ENCODE assay signal across 8 mouse cellular contexts in the genomic region with DNA sequence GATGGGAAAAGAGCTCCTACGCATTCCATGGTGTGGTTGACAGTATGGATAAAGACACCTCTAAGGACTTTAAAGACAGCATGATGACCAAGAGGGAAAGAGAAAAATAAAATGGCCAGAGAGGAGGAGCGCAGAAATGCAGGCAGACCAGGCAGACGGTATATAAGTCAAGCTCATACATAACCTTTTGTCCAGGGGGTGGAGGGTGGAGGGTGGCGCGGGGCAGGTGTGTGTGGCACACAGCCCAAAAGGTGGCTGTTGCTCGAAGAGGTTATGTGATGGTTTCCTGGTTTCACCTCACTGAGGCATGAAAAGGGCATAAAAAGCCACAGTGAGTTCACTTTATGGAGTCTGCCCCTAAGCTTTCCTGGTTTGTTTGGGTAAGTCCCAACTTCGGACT. TPM values are rescaled to one million over a fixed set of nuclear protein-coding genes. Genes with fewer than 3 reads are reported as not detected.
A peak's percentile ranks its signal among the peaks of the same experiment; 100 is the strongest.
DNase-seq lines count a peak whose midpoint lies in the region; ATAC-seq and TF ChIP-seq lines count a peak whose summit lies in the region.

No protein-coding gene starts in this region.

- TF ChIP-seq CTCF in heart, adult 2 months (IDR thresholded peaks at IDR 0.05), result no peak
- no peak for TF ChIP-seq CTCF in lung, embryonic 14.5 days (IDR thresholded peaks at IDR 0.05; ENCODE audit: low read depth)

- peak overlapping the region; percentile 65 for H3K27ac ChIP-seq in heart, adult 2 months
- no peak overlapping the region; the same call in 1 of the 2 replicates for H3K27ac ChIP-seq in lung, embryonic 14.5 days (ENCODE audit: low read depth)
- H3K27ac ChIP-seq in embryonic facial prominence, embryonic 13.5 days, result no peak overlapping the region
- H3K27ac ChIP-seq in midbrain, embryonic 16.5 days (ENCODE audit: low read length), result no peak overlapping the region

- H3K4me3 ChIP-seq in heart, adult 2 months, result peak overlapping the region; percentile 44; the same call in 1 of the 2 replicates
- peak overlapping the region; percentile 81 for H3K4me3 ChIP-seq in lung, embryonic 14.5 days (ENCODE audit: low read depth, low read length)
- no peak overlapping the region for H3K4me3 ChIP-seq in embryonic facial prominence, embryonic 13.5 days
- no peak overlapping the region for H3K4me3 ChIP-seq in midbrain, embryonic 16.5 days (ENCODE audit: low read depth, low read length)

- H3K79me2 ChIP-seq in heart, adult 2 months (replicated peaks; ENCODE audit: control insufficient read depth, insufficient read depth, low read length), result no peaks in the 10 kb centered on the region

- H3K27me3 ChIP-seq in heart, adult 2 months (ENCODE audit: control insufficient read depth, insufficient read depth, low read length), result no peaks in the 10 kb centered on the region
- no peaks in the 10 kb centered on the region for H3K27me3 ChIP-seq in lung, embryonic 14.5 days (ENCODE audit: insufficient read depth, low read length)
- H3K27me3 ChIP-seq in embryonic facial prominence, embryonic 13.5 days, result no peaks in the 10 kb centered on the region
- H3K27me3 ChIP-seq in midbrain, embryonic 16.5 days (ENCODE audit: control insufficient read depth, insufficient read depth, low read depth, low read length), result no peaks in the 10 kb centered on the region

- H3K9ac ChIP-seq in heart, adult 2 months (ENCODE audit: low read depth, low read length), result no peak overlapping the region
- no peak overlapping the region for H3K9ac ChIP-seq in lung, embryonic 14.5 days
- no peak overlapping the region for H3K9ac ChIP-seq in embryonic facial prominence, embryonic 13.5 days
- no peak overlapping the region for H3K9ac ChIP-seq in midbrain, embryonic 16.5 days (ENCODE audit: low read depth, low read length)

- 0 out of 2 replicates have a peak, but pooled peaks have one; percentile 9 for TF ChIP-seq POLR2A in heart, adult 2 months (IDR thresholded peaks at IDR 0.05; ENCODE audit: insufficient read depth, low read depth, low read length)

- 74% methylated on average over 7 of the region's 7 CpGs for WGBS in heart, adult 2 months
- 81% methylated on average over 7 of the region's 7 CpGs for WGBS in lung, embryonic 14.5 days
- 92% methylated on average over 7 of the region's 7 CpGs for WGBS in embryonic facial prominence, embryonic 13.5 days
- 95% methylated on average over 7 of the region's 7 CpGs for WGBS in midbrain, embryonic 16.5 days

- no peaks in the 10 kb centered on the region for H3K9me3 ChIP-seq in lung, embryonic 14.5 days (ENCODE audit: low read depth, low read length)
- no peaks in the 10 kb centered on the region for H3K9me3 ChIP-seq in embryonic facial prominence, embryonic 13.5 days
- H3K9me3 ChIP-seq in midbrain, embryonic 16.5 days (replicated peaks; ENCODE audit: control insufficient read depth, low read length, poor library complexity, severe bottlenecking), result no peaks in the 10 kb centered on the region

- no peaks in the 10 kb centered on the region; the same call in 1 of the 2 replicates for H3K36me3 ChIP-seq in heart, adult 2 months (ENCODE audit: control insufficient read depth, insufficient read depth, low read length)
- H3K36me3 ChIP-seq in lung, embryonic 14.5 days (ENCODE audit: insufficient read depth), result peaks cover 35% of the 10 kb centered on the region
- peaks cover 45% of the 10 kb centered on the region for H3K36me3 ChIP-seq in embryonic facial prominence, embryonic 13.5 days
- H3K36me3 ChIP-seq in midbrain, embryonic 16.5 days (ENCODE audit: control insufficient read depth, insufficient read depth, low read length), result peaks cover 19% of the 10 kb centered on the region

- intact Hi-C loops in heart, adult 2 months (cut with DNase I), result loop anchor here (10.0 kb wide), 1 partner anchor 428 kb away; the partner anchor contains the start of gene 1600014C23Rik

- no peak for DNase-seq in heart, adult 2 months
- no peak for DNase-seq in heart, postnatal 4 days
- DNase-seq in lung, embryonic 14.5 days, result no peak
- DNase-seq in lung, postnatal 14 days, result no peak
- no peak for DNase-seq in urinary bladder, postnatal 4 days (ENCODE audit: low spot score in 2 of 2)
- DNase-seq in frontal cortex, postnatal 25 days (ENCODE audit: low spot score in 2 of 2), result no peak

- peak overlapping the region; percentile 94 for H3K4me2 ChIP-seq in lung, embryonic 14.5 days
- peak overlapping the region; percentile 67 for H3K4me2 ChIP-seq in embryonic facial prominence, embryonic 13.5 days
- H3K4me2 ChIP-seq in midbrain, embryonic 16.5 days (ENCODE audit: low read length), result peak overlapping the region; percentile 91; the same call in 1 of the 2 replicates

- H3K4me1 ChIP-seq in heart, adult 2 months (ENCODE audit: control insufficient read depth, insufficient read depth, low read length), result peaks cover 11% of the 10 kb centered on the region
- H3K4me1 ChIP-seq in lung, embryonic 14.5 days (ENCODE audit: insufficient read depth), result peaks cover 17% of the 10 kb centered on the region; the same call in 1 of the 2 replicates
- peaks cover 25% of the 10 kb centered on the region for H3K4me1 ChIP-seq in embryonic facial prominence, embryonic 13.5 days
- peaks cover 26% of the 10 kb centered on the region for H3K4me1 ChIP-seq in midbrain, embryonic 16.5 days (ENCODE audit: control insufficient read depth, insufficient read depth, low read length)

- ATAC-seq in lung, embryonic 14.5 days (ENCODE audit: insufficient read depth), result no peak
- ATAC-seq in embryonic facial prominence, embryonic 13.5 days (ENCODE audit: insufficient number of reproducible peaks, insufficient read depth, low FRiP score, low TSS enrichment, low read depth), result no peak
- no peak for ATAC-seq in midbrain, embryonic 16.5 days

- TF ChIP-seq EP300 in heart, adult 2 months (IDR thresholded peaks at IDR 0.05; ENCODE audit: insufficient read depth, low read depth, low read length), result no peak

RNA-seq across cellular contexts. Expression of gene Gtpbp2, which starts 1.7 kb away (rescaled TPM):
- total RNA-seq in heart, adult 2 months (2021), result 10 to 100 TPM; 55.2 to 57.3 TPM
- 94.4 and 132 TPM in 2 replicates for polyA plus RNA-seq in heart, adult 2 months (2012; rRNA removed)
- total RNA-seq in heart, postnatal 4 days (2021), result 10 to 100 TPM; 78.1 to 84.9 TPM
- 32.8 and 37.9 TPM in 2 replicates for polyA plus RNA-seq in lung, embryonic 14.5 days (2014; fragmentation: Nextera tagmentation; extraction: Ambion mirVana)
- polyA plus RNA-seq in embryonic facial prominence, embryonic 13.5 days (2015; fragmentation: Nextera tagmentation; extraction: Ambion mirVana), result 45.4 and 49.0 TPM in 2 replicates
- polyA plus RNA-seq in midbrain, embryonic 16.5 days (2015; fragmentation: Nextera tagmentation; extraction: Ambion mirVana), result 41.3 and 42.8 TPM in 2 replicates

RNA-seq across cellular contexts. Expression of gene Mad2l1bp, which starts 9.2 kb away (rescaled TPM):
- 10 to 100 TPM; 17.1 to 24.1 TPM for total RNA-seq in heart, adult 2 months (2021)
- polyA plus RNA-seq in heart, adult 2 months (2012; rRNA removed), result 21.0 and 27.1 TPM in 2 replicates
- total RNA-seq in heart, postnatal 4 days (2021), result 10 to 100 TPM; 16.2 to 17.5 TPM
- 41.3 and 46.5 TPM in 2 replicates for polyA plus RNA-seq in lung, embryonic 14.5 days (2014; fragmentation: Nextera tagmentation; extraction: Ambion mirVana)
- polyA plus RNA-seq in embryonic facial prominence, embryonic 13.5 days (2015; fragmentation: Nextera tagmentation; extraction: Ambion mirVana), result 32.7 and 36.9 TPM in 2 replicates
- 21.9 and 22.6 TPM in 2 replicates for polyA plus RNA-seq in midbrain, embryonic 16.5 days (2015; fragmentation: Nextera tagmentation; extraction: Ambion mirVana)

RNA-seq across cellular contexts. Expression of gene Rsph9, which starts 18.5 kb away (rescaled TPM):
- 1 to 10 TPM; 1.0 to 1.4 TPM for total RNA-seq in heart, adult 2 months (2021)
- 1.7 and 2.4 TPM in 2 replicates for polyA plus RNA-seq in heart, adult 2 months (2012; rRNA removed)
- 1 to 10 TPM; 1.5 to 2.8 TPM for total RNA-seq in heart, postnatal 4 days (2021)
- polyA plus RNA-seq in lung, embryonic 14.5 days (2014; fragmentation: Nextera tagmentation; extraction: Ambion mirVana), result 10.4 and 10.9 TPM in 2 replicates
- 10.6 and 11.7 TPM in 2 replicates for polyA plus RNA-seq in embryonic facial prominence, embryonic 13.5 days (2015; fragmentation: Nextera tagmentation; extraction: Ambion mirVana)
- 61.6 and 74.5 TPM in 2 replicates for polyA plus RNA-seq in midbrain, embryonic 16.5 days (2015; fragmentation: Nextera tagmentation; extraction: Ambion mirVana)

RNA-seq across cellular contexts. Expression of gene Polh, which starts 39.9 kb away (rescaled TPM):
- 1 to 10 TPM; 8.2 to 8.3 TPM for total RNA-seq in heart, adult 2 months (2021)
- 3.5 and 4.6 TPM in 2 replicates for polyA plus RNA-seq in heart, adult 2 months (2012; rRNA removed)
- 10 to 100 TPM; 20.3 to 21.7 TPM for total RNA-seq in heart, postnatal 4 days (2021)
- 19.6 and 20.5 TPM in 2 replicates for polyA plus RNA-seq in lung, embryonic 14.5 days (2014; fragmentation: Nextera tagmentation; extraction: Ambion mirVana)
- polyA plus RNA-seq in embryonic facial prominence, embryonic 13.5 days (2015; fragmentation: Nextera tagmentation; extraction: Ambion mirVana), result 20.4 and 24.4 TPM in 2 replicates
- polyA plus RNA-seq in midbrain, embryonic 16.5 days (2015; fragmentation: Nextera tagmentation; extraction: Ambion mirVana), result 7.7 and 7.8 TPM in 2 replicates

RNA-seq across cellular contexts. Expression of gene Xpo5, which starts 40.0 kb away (rescaled TPM):
- 10 to 100 TPM; 21.5 to 22.0 TPM for total RNA-seq in heart, adult 2 months (2021)
- polyA plus RNA-seq in heart, adult 2 months (2012; rRNA removed), result 14.2 and 21.5 TPM in 2 replicates
- total RNA-seq in heart, postnatal 4 days (2021), result 10 to 100 TPM; 26.9 to 28.7 TPM
- 52.5 and 57.0 TPM in 2 replicates for polyA plus RNA-seq in lung, embryonic 14.5 days (2014; fragmentation: Nextera tagmentation; extraction: Ambion mirVana)
- polyA plus RNA-seq in embryonic facial prominence, embryonic 13.5 days (2015; fragmentation: Nextera tagmentation; extraction: Ambion mirVana), result 43.6 and 43.8 TPM in 2 replicates
- 36.0 and 37.4 TPM in 2 replicates for polyA plus RNA-seq in midbrain, embryonic 16.5 days (2015; fragmentation: Nextera tagmentation; extraction: Ambion mirVana)

Comparison
In these comparisons a context has a peak if more than half of its experiments do, and no peak if none do; other contexts are left out.
1. H3K4me3 ChIP-seq: peak in heart, adult 2 months (single experiment) and lung, embryonic 14.5 days (single experiment); none in embryonic facial prominence, embryonic 13.5 days (single experiment) and midbrain, embryonic 16.5 days (single experiment).
2. Peak in every context shown above with its lines, with median percentiles within 50 percentile points of each other: H3K4me2 ChIP-seq.